Mouse (Mus musculus): Measurements from ENCODE around the gene Slc23a3.
A peak's percentile ranks its signal among the peaks of the same experiment; 100 is the strongest.

Slc23a3 gene

DNA sequence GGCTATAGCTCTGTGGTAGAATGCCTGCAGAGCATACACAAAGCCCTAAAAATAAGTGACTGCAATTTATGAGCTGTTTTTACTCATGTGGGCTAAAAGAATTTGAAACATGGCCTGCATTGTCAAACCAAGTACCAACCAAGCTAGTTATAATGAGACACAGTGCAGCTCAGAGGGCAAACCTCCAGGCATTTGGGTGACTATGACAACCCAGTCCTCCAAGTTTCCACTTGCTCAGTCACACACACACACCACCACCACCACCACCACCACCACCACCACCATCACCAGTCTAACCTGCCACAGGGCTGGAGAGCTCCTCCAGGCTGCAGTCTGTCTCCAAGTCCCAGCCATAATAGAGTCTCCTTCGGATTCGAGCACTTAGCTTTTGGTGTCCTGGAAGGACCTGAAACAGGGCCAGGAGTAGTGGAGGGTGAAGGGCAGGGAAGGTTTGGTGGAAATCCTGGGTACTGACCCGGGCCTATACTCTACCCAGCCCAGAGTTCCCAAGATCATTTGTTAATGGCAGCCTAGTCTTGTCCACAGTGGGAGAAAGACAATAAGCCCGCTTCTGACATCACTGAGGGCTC is 7.0 kb upstream of the Slc23a3 start:
- no peak for DNase-seq (ENCODE audit: low read depth, low spot score)

DNA sequence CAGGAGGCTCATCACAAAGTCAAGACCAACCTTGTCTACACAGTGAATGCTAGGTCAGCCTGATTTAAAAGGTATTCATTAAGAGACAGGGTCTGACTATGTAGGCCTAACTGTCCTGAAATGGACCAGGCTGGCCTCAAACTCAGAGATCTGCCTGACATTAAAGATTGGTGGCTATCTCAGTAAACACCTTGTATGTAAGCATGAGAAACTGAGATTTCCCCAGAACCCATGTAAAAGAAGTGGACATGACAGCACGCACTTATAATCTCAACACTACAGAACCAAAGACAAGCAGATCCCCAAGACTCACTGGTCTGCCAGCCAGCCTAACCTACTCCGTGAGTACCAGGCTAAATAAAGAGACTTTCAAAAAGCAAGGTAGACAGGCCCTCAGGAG is 4.8 kb upstream of the Slc23a3 start:
- no peak for DNase-seq (ENCODE audit: low read depth, low spot score)

DNA sequence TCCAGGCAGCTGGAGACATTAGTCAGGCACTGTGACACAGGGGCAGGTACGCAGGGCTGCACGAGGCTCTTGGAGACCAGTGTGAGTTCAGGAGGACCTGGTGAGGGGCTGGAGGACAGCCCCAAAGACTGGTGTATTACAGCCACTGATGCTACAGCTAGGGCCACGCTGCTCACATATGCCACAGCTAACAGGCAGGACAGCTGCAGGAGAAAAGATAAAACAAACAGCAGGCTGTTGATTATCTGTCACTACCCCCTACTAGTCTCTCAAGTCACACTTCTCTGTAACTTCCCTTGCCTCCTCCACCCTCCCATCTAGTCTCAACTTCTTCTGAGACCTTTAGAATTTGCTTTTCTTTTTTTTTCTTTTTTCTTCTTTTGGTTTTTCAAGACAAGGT is 3.0 kb upstream of the Slc23a3 start:
- DNase-seq (ENCODE audit: low read depth, low spot score): no peak

DNA sequence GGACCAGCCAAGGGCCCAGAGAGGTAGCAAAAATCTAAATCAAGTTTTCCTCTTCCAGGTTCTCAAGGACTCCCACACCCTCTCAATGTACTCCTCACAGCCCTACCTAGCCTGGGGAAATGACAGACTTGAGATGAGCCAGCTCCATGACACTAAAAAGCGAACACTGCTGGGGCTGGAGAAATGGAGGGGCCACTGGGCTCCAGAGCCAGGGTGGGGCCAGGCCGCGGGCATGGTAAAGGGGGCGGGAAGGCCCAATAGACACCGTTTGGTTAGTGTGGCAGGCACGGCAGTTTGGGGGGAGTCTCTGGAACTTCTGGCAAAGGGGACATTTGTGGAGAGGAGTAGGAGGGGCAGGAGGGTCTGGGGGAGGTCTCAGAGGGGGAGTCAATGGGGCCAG is 2.6 kb upstream of the Slc23a3 start:
- no peak for DNase-seq (ENCODE audit: low read depth, low spot score)

- no peak for DNase-seq (ENCODE audit: low read depth, low spot score)
Observed at GRCm38 (mm10) chr1:75128641-75129040, 5.0 kb downstream of the Slc23a3 start.

GRCm38 (mm10) chr1:75125418-75125817 is 8.3 kb downstream of the Slc23a3 start:
- no peak for DNase-seq (ENCODE audit: low read depth, low spot score)

GRCm38 (mm10) chr1:75124346-75125321 is 9.1 kb downstream of the Slc23a3 start, which contains the start of gene Nhej1:
Nhej1 (minus strand) TSS chr1:75125200.
- DNase-seq (ENCODE audit: low read depth, low spot score): peak; percentile 97

DNA sequence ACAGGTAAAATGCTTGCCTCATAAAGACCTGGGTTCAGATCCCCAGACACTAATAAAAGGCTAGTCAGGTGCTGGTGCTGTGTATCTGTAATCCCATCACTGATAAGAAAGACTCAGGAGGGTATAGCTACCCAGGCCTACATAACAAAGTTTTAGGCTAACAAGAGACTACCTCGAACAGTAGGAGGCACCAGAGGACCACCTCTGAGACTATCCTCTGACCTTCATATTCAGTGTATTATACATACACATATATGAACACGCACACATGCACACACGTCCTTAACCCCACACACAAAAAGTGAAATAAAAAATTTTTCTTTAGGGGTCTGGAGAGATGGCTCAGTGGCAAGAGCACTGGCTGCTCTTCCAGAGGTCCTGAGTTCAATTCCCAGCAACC is 11.5 kb downstream of the Slc23a3 start:
- no peak for DNase-seq (ENCODE audit: low read depth, low spot score)
